Mouse (Mus musculus) liver, embryonic 14.5 days (tissue): ENCODE measurements around the gene Sorcs3. TPM values are rescaled to one million over a fixed set of nuclear protein-coding genes. Genes with fewer than 3 reads are reported as not detected.

Experiments
- ATAC-seq: fragments of 200-750 bp; cut with Nextera tagmentation; 2 replicates; pipeline ENCODE4 v1.8.0; 2017; ENCODE audit warnings: moderate number of reproducible peaks, mild to moderate bottlenecking, moderate library complexity; ENCODE audit not compliant: insufficient read depth
- DNase-seq, 3 experiments: peaks; one replicate each; pipeline ENCODE4 v3.0.0-alpha.2; 2012 to 2013; ENCODE audit warnings: low read depth in 3 of 3, low spot score in 3 of 3
- H3K27ac ChIP-seq: fragments of 300-500 bp; sonication (generic); 2 replicates; pipeline ENCODE4 v1.5.1; 2014; ENCODE audit warnings: moderate library complexity, mild to moderate bottlenecking, control low read depth, inconsistent platforms
- H3K27me3 ChIP-seq: fragments of 300-500 bp; sonication (generic); 2 replicates; pipeline ENCODE4 v1.6.1; 2014; ENCODE audit warnings: mild to moderate bottlenecking, low read length, moderate library complexity; ENCODE audit not compliant: control insufficient read depth, insufficient read depth
- H3K36me3 ChIP-seq: fragments of 300-500 bp; sonication (generic); replicated peaks from 2 replicates; pipeline ENCODE4 v1.6.1; 2014; ENCODE audit warnings: low read depth; ENCODE audit not compliant: control insufficient read depth, insufficient read depth
- H3K4me1 ChIP-seq, 2 experiments: fragments of 200-500 bp in 1 of 2; fragments of 300-500 bp in 1 of 2; sonication (generic) in 1 of 2; replicated peaks; 2 replicates each; pipeline ENCODE4 v1.6.1; 2012 to 2014; ENCODE audit warnings: antibody characterized with exemption in 1 of 2, inconsistent platforms in 1 of 2, low read length in 1 of 2; ENCODE audit not compliant: control insufficient read depth in 2 of 2, insufficient read depth in 2 of 2
- H3K4me2 ChIP-seq: fragments of 300-500 bp; sonication (generic); 2 replicates; pipeline ENCODE4 v1.6.1; 2014; ENCODE audit warnings: low read depth, mild to moderate bottlenecking, control low read depth, moderate library complexity
- H3K4me3 ChIP-seq, 2 experiments: fragments of 200-500 bp in 1 of 2; fragments of 300-500 bp in 1 of 2; sonication (generic) in 1 of 2; 2 replicates each; pipeline ENCODE4 v1.5.1; 2012 to 2014; ENCODE audit warnings: low read depth in 2 of 2, low read length in 2 of 2, mild to moderate bottlenecking in 2 of 2, control low read depth in 1 of 2, inconsistent platforms in 1 of 2, moderate library complexity in 1 of 2; ENCODE audit not compliant: insufficient read depth in 1 of 2
- H3K9ac ChIP-seq: fragments of 300-500 bp; sonication (generic); replicated peaks from 2 replicates; pipeline ENCODE4 v1.6.1; 2014; ENCODE audit warnings: mild to moderate bottlenecking, control low read depth, moderate library complexity
- H3K9me3 ChIP-seq: fragments of 300-500 bp; sonication (generic); 2 replicates; pipeline ENCODE4 v1.6.1; 2016; ENCODE audit warnings: low read length, mixed read lengths; ENCODE audit not compliant: control insufficient read depth
- CTCF ChIP-seq: IDR thresholded peaks from 2 replicates; pipeline ENCODE4 v1.5.1; 2016; ENCODE audit warnings: antibody characterized with exemption, low read depth, control low read depth
- EP300 ChIP-seq: IDR thresholded peaks from 2 replicates; pipeline ENCODE4 v1.6.1; 2016; ENCODE audit warnings: antibody characterized with exemption, low read depth
- WGBS: fragments of 180-500 bp; shearing (Covaris S2); extraction: QIAGEN DNeasy Blood & Tissue Kit; methylation state at CpG from one replicate; pipeline ENCODE4 v1.1.7; 2014; ENCODE audit not compliant: insufficient replicate concordance; 5-methylcytosine and 5-hydroxymethylcytosine counted together
- polyA plus RNA-seq, 2 experiments: library from polyadenylated mRNA; depleted of rRNA in 1 of 2; stranded (reverse) in 1 of 2; unstranded in 1 of 2; fragments of >200 nt; fragmentation: Nextera tagmentation in 1 of 2; extraction: Ambion mirVana in 1 of 2; gene quantifications; 2 replicates each; pipeline versions ENCODE4 v1.2.1 to v1.2.3; 2012 to 2014

Sorcs3 gene
- polyA plus RNA-seq, 2 experiments: 0.04 to 0.09 TPM

GRCm38 (mm10) chr19:48429263-48429662 is 223.4 kb downstream of the Sorcs3 start:
- H3K9me3 ChIP-seq: no peaks in the 10 kb centered on the region
- H3K4me3 ChIP-seq: no peak overlapping the region
- 58% methylated on average over 4 of the region's 4 CpGs for WGBS
- no peak overlapping the region for H3K27ac ChIP-seq
- no peaks in the 10 kb centered on the region for H3K36me3 ChIP-seq
- no peak for DNase-seq
- no peaks in the 10 kb centered on the region for H3K27me3 ChIP-seq
- H3K4me2 ChIP-seq: no peak overlapping the region
- TF ChIP-seq EP300 (no peak), CTCF (no peak)
- H3K4me1 ChIP-seq: no peaks in the 10 kb centered on the region
- H3K9ac ChIP-seq: no peak overlapping the region
- ATAC-seq: no peak

GRCm38 (mm10) chr19:48429755-48430154 is 223.9 kb downstream of the Sorcs3 start:
- Histone ChIP-seq H3K4me3 (no peak overlapping the region), H3K27ac (no peak overlapping the region), H3K9me3 (no peaks in the 10 kb centered on the region), H3K4me1 (no peaks in the 10 kb centered on the region), H3K36me3 (no peaks in the 10 kb centered on the region), H3K9ac (no peak overlapping the region), H3K4me2 (no peak overlapping the region), H3K27me3 (no peaks in the 10 kb centered on the region)
- ATAC-seq (no peak), DNase-seq (no peak)
- TF ChIP-seq EP300: no peak
- TF ChIP-seq CTCF: no peak
- WGBS: 28% methylated on average over 2 of the region's 2 CpGs

GRCm38 (mm10) chr19:48430328-48430727 is 224.5 kb downstream of the Sorcs3 start:
- H3K4me3 ChIP-seq: no peak overlapping the region
- WGBS: 68% methylated on average over 5 of the region's 5 CpGs
- no peaks in the 10 kb centered on the region for H3K27me3 ChIP-seq
- H3K4me2 ChIP-seq: no peak overlapping the region
- no peaks in the 10 kb centered on the region for H3K9me3 ChIP-seq
- DNase-seq (no peak), ATAC-seq (no peak)
- H3K36me3 ChIP-seq: no peaks in the 10 kb centered on the region
- TF ChIP-seq EP300: no peak
- TF ChIP-seq CTCF: no peak
- no peak overlapping the region for H3K9ac ChIP-seq
- H3K4me1 ChIP-seq: no peaks in the 10 kb centered on the region
- no peak overlapping the region for H3K27ac ChIP-seq

GRCm38 (mm10) chr19:48438450-48438849 is 232.6 kb downstream of the Sorcs3 start:
- Histone ChIP-seq H3K4me1 (no peaks in the 10 kb centered on the region), H3K27me3 (no peaks in the 10 kb centered on the region), H3K4me2 (no peak overlapping the region), H3K9ac (no peak overlapping the region), H3K9me3 (no peaks in the 10 kb centered on the region), H3K36me3 (no peaks in the 10 kb centered on the region), H3K27ac (no peak overlapping the region), H3K4me3 (no peak overlapping the region)
- WGBS: 47% methylated on average over 1 of the region's 1 CpGs
- DNase-seq (no peak), ATAC-seq (no peak)
- no peak for TF ChIP-seq EP300
- no peak for TF ChIP-seq CTCF

GRCm38 (mm10) chr19:48461141-48461540 is 255.3 kb downstream of the Sorcs3 start:
- no peaks in the 10 kb centered on the region for H3K27me3 ChIP-seq
- no peak overlapping the region for H3K4me2 ChIP-seq
- 67% methylated on average over 5 of the region's 5 CpGs for WGBS
- DNase-seq (no peak), ATAC-seq (no peak)
- H3K4me1 ChIP-seq: no peaks in the 10 kb centered on the region
- no peak overlapping the region for H3K27ac ChIP-seq
- H3K4me3 ChIP-seq: no peak overlapping the region
- no peaks in the 10 kb centered on the region for H3K36me3 ChIP-seq
- H3K9me3 ChIP-seq: no peaks in the 10 kb centered on the region
- no peak overlapping the region for H3K9ac ChIP-seq
- TF ChIP-seq CTCF (no peak), EP300 (no peak)
